Mouse (Mus musculus): ENCODE results near the gene Btbd35f9.
"Not testable (repeated sequence)": the region's sequence is repeated elsewhere in the genome, so short reads cannot be mapped to it uniquely, and the experiment has no call there.

Gene Btbd35f9

DNA sequence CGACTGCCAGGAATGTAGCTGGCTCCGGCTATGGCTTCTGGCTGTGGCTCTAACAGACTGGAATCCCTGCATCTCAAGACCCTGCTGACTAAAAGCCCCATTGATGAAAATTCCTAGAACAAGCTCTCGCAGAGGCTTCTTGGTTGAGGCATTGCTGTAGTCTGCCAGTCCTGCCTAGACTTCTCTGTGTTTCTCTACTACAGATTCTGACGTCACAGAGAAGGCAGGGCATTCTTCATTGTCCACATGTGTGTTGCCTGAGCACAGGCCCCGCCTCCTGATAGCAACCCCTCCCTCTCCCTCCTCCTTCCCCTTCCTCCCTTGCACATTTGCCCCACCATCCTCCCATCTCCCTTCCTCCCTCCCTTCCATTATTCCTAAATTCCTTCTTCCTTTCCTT lies at the start of gene Btbd35f9:
Gene Btbd35f9, minus strand, starts transcription at position 101 of the 400 bp plus-strand sequence.
- DNase-seq (ENCODE audit: low spot score), result not testable (repeated sequence)

Data from testis, postnatal 14 days (tissue).